Mouse (Mus musculus): ENCODE results near the gene Lrrc3. TPM values are rescaled to one million over a fixed set of nuclear protein-coding genes. Genes with fewer than 3 reads are reported as not detected.

Gene Lrrc3
- polyA plus RNA-seq, 1 experiment from 2014 or later, result 3.5 TPM

- H3K36me3 ChIP-seq (ENCODE audit: control insufficient read depth, insufficient read depth, low read length), result no peaks in the 10 kb centered on the region
- no peaks in the 10 kb centered on the region for H3K9me3 ChIP-seq (ENCODE audit: control insufficient read depth, low read length)
- 82% methylated on average over 5 of the region's 5 CpGs for WGBS
- no peaks in the 10 kb centered on the region for H3K27me3 ChIP-seq (ENCODE audit: control insufficient read depth, insufficient read depth, low read depth, low read length)
- H3K9ac ChIP-seq (ENCODE audit: low read length), result no peak overlapping the region
- H3K27ac ChIP-seq (ENCODE audit: low read length), result no peak overlapping the region
- no peak for ATAC-seq (ENCODE audit: low read depth)
- H3K4me2 ChIP-seq (ENCODE audit: low read depth, low read length), result no peak overlapping the region
- H3K4me1 ChIP-seq (replicated peaks; ENCODE audit: control insufficient read depth, insufficient read depth, low read length), result no peaks in the 10 kb centered on the region
- H3K4me3 ChIP-seq (ENCODE audit: low read length), result no peak overlapping the region
Measured at GRCm38 (mm10) chr10:77882553-77882952, 19.8 kb downstream of the Lrrc3 start.

- Histone ChIP-seq H3K27ac (ENCODE audit: low read length) (no peak overlapping the region), H3K4me3 (ENCODE audit: low read length) (no peak overlapping the region), H3K9ac (ENCODE audit: low read length) (no peak overlapping the region), H3K4me2 (ENCODE audit: low read depth, low read length) (no peak overlapping the region), H3K4me1 (replicated peaks; ENCODE audit: control insufficient read depth, insufficient read depth, low read length) (no peaks in the 10 kb centered on the region), H3K36me3 (ENCODE audit: control insufficient read depth, insufficient read depth, low read length) (no peaks in the 10 kb centered on the region), H3K27me3 (ENCODE audit: control insufficient read depth, insufficient read depth, low read depth, low read length) (no peaks in the 10 kb centered on the region), H3K9me3 (ENCODE audit: control insufficient read depth, low read length) (no peaks in the 10 kb centered on the region)
- WGBS, result 79% methylated on average over 3 of the region's 3 CpGs
- ATAC-seq (ENCODE audit: low read depth), result no peak
Measured at GRCm38 (mm10) chr10:77880305-77880704, 22.0 kb downstream of the Lrrc3 start.

- WGBS, result 59% methylated on average over 6 of the region's 6 CpGs
- H3K27me3 ChIP-seq (ENCODE audit: control insufficient read depth, insufficient read depth, low read depth, low read length), result no peaks in the 10 kb centered on the region
- ATAC-seq (ENCODE audit: low read depth), result no peak
- no peak overlapping the region for H3K27ac ChIP-seq (ENCODE audit: low read length)
- H3K4me2 ChIP-seq (ENCODE audit: low read depth, low read length), result no peak overlapping the region
- H3K4me3 ChIP-seq (ENCODE audit: low read length), result no peak overlapping the region
- H3K4me1 ChIP-seq (replicated peaks; ENCODE audit: control insufficient read depth, insufficient read depth, low read length), result 0 out of 2 replicates have a peak, but pooled peaks cover 2% of the 10 kb centered on the region
- no peaks in the 10 kb centered on the region for H3K36me3 ChIP-seq (ENCODE audit: control insufficient read depth, insufficient read depth, low read length)
- H3K9ac ChIP-seq (ENCODE audit: low read length), result no peak overlapping the region
- no peaks in the 10 kb centered on the region for H3K9me3 ChIP-seq (ENCODE audit: control insufficient read depth, low read length)
Measured at GRCm38 (mm10) chr10:77878985-77879384, 23.4 kb downstream of the Lrrc3 start.

DNA sequence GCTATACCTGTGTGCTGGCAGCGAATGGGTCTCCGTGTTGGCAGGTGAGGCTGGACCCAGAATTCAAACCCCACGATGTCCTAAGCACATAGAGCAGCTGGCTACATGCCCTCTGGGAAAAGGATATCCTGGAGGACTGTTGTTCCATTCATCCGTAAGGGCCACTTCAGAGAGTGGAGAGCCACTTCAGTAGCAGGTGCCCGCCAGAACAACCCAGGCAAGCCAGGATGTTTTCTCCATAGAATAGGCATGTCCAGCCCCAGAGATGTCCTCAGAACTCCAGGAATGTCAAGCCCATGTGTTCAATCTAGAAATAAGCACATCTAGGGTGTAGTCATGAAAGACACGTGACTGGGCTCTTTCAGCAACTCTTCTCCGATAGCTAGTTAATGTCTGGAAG is 32.7 kb downstream of the Lrrc3 start:
- WGBS, result 57% methylated on average over 7 of the region's 7 CpGs
- H3K4me1 ChIP-seq (replicated peaks; ENCODE audit: control insufficient read depth, insufficient read depth, low read length), result no peaks in the 10 kb centered on the region; the same call in 1 of the 2 replicates
- no peaks in the 10 kb centered on the region for H3K36me3 ChIP-seq (ENCODE audit: control insufficient read depth, insufficient read depth, low read length)
- no peak overlapping the region for H3K4me3 ChIP-seq (ENCODE audit: low read length)
- peak; percentile 89 for ATAC-seq (ENCODE audit: low read depth)
- no peaks in the 10 kb centered on the region for H3K27me3 ChIP-seq (ENCODE audit: control insufficient read depth, insufficient read depth, low read depth, low read length)
- no peak overlapping the region for H3K9ac ChIP-seq (ENCODE audit: low read length)
- H3K9me3 ChIP-seq (ENCODE audit: control insufficient read depth, low read length), result no peaks in the 10 kb centered on the region
- no peak overlapping the region for H3K4me2 ChIP-seq (ENCODE audit: low read depth, low read length)
- H3K27ac ChIP-seq (ENCODE audit: low read length), result no peak overlapping the region

DNA sequence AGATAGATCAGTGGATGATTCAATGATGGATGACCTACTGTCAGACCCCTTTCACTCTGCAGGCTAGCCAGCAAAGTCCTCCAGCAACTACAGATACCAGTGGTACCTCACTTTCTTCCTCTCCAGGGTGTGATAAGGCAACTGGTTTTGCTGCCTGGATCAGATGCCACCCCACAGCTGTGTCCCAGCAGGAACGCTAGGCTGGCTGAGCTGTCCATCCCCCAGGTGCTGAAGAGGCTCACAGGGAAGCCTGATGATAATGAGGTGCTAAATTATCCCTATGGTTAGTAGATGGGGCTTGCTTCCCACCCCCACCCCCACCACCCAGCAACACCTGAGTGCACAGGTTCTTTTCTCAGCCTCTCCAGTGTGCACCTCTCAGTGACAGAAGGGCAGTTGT is 34.8 kb downstream of the Lrrc3 start:
- Histone ChIP-seq H3K4me2 (ENCODE audit: low read depth, low read length) (no peak overlapping the region), H3K4me3 (ENCODE audit: low read length) (no peak overlapping the region), H3K27me3 (ENCODE audit: control insufficient read depth, insufficient read depth, low read depth, low read length) (no peaks in the 10 kb centered on the region), H3K4me1 (replicated peaks; ENCODE audit: control insufficient read depth, insufficient read depth, low read length) (no peaks in the 10 kb centered on the region; the same call in 1 of the 2 replicates), H3K27ac (ENCODE audit: low read length) (no peak overlapping the region), H3K9ac (ENCODE audit: low read length) (no peak overlapping the region), H3K9me3 (ENCODE audit: control insufficient read depth, low read length) (no peaks in the 10 kb centered on the region), H3K36me3 (ENCODE audit: control insufficient read depth, insufficient read depth, low read length) (no peaks in the 10 kb centered on the region)
- no peak for ATAC-seq (ENCODE audit: low read depth)
- 7% methylated on average over 1 of the region's 1 CpGs for WGBS

GRCm38 (mm10) chr10:77864762-77865143 is 37.6 kb downstream of the Lrrc3 start:
- Histone ChIP-seq H3K4me3 (ENCODE audit: low read length) (no peak overlapping the region; the same call in 1 of the 2 replicates), H3K4me1 (replicated peaks; ENCODE audit: control insufficient read depth, insufficient read depth, low read length) (no peaks in the 10 kb centered on the region), H3K27me3 (ENCODE audit: control insufficient read depth, insufficient read depth, low read depth, low read length) (no peaks in the 10 kb centered on the region), H3K4me2 (ENCODE audit: low read depth, low read length) (peak overlapping the region; percentile 33; the same call in 1 of the 2 replicates), H3K9me3 (ENCODE audit: control insufficient read depth, low read length) (no peaks in the 10 kb centered on the region), H3K27ac (ENCODE audit: low read length) (no peak overlapping the region), H3K36me3 (ENCODE audit: control insufficient read depth, insufficient read depth, low read length) (no peaks in the 10 kb centered on the region), H3K9ac (ENCODE audit: low read length) (no peak overlapping the region)
- 30% methylated on average over 11 of the region's 11 CpGs for WGBS
- ATAC-seq (ENCODE audit: low read depth), result no peak

DNA sequence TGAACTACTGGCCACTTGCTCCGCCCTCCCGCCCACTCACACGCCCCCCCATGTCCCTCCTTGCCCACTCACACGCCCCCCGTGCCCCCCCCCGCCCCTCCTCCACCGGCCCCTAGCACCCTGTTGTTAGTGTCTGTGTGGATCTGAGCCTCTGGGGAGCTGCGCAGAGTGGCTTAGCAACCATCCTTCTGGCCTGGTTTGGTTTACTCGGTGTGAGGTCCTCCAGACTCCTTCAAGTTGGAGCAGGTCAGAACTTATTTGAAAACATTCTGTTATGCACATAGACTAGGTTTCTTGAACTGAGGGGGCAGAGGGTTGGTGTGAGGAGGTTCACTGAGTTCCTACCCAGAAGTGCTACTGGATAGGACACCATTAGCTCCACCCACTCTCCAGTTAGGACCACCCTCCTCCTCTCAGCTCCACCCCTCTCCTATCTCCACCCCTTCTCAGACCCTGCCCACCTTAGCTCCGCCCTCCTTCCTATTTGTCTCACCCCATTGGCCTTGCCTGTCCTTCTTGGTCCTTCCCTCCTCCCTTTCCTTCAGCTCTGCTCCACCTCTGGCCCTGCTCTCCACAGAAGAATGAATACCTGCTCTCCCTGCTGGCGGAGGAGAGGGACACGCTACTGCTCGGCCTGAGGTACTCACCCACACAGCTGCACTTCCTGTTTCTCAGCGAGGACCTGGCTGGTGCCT is 38.1 kb downstream of the Lrrc3 start:
- Histone ChIP-seq H3K27me3 (ENCODE audit: control insufficient read depth, insufficient read depth, low read depth, low read length) (no peaks in the 10 kb centered on the region), H3K4me1 (replicated peaks; ENCODE audit: control insufficient read depth, insufficient read depth, low read length) (no peaks in the 10 kb centered on the region), H3K4me2 (ENCODE audit: low read depth, low read length) (peak overlapping the region; percentile 33; the same call in 1 of the 2 replicates), H3K36me3 (ENCODE audit: control insufficient read depth, insufficient read depth, low read length) (no peaks in the 10 kb centered on the region), H3K9ac (ENCODE audit: low read length) (no peak overlapping the region), H3K9me3 (ENCODE audit: control insufficient read depth, low read length) (no peaks in the 10 kb centered on the region), H3K4me3 (ENCODE audit: low read length) (no peak overlapping the region; the same call in 1 of the 2 replicates), H3K27ac (ENCODE audit: low read length) (no peak overlapping the region)
- WGBS, result 24% methylated on average over 14 of the region's 14 CpGs
- peak; percentile 86 for ATAC-seq (ENCODE audit: low read depth)

DNA sequence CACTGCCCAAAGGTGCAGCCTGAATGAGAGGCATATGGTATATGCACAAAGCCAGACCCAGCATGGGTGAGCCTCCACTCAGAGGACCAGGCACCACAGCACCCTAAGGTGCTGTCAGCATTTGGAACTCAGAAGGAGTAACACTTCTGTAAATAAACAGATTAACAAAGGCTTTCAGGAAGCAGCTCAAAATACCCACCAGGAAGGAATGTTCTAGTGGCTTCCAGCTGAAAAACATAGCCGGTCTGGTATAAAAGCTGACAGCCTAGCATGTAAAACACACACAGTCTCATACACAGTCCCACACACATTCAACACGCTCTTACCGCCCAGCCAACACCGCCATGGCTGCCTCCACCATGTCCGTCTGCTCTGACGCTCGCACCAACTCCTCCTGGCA is 40.7 kb downstream of the Lrrc3 start, which contains the start of gene Gm3285:
Gene Gm3285 (plus strand): TSS at position 301 of the 400 bp plus-strand sequence.
- no peak within 1 kb of the TSS for H3K4me2 ChIP-seq (ENCODE audit: low read depth, low read length)
- no peaks in the 10 kb centered on the region for H3K9me3 ChIP-seq (ENCODE audit: control insufficient read depth, low read length)
- H3K27ac ChIP-seq (ENCODE audit: low read length), result no peak within 1 kb of the TSS
- H3K9ac ChIP-seq (ENCODE audit: low read length), result no peak within 1 kb of the TSS
- no peaks in the 10 kb centered on the region for H3K27me3 ChIP-seq (ENCODE audit: control insufficient read depth, insufficient read depth, low read depth, low read length)
- H3K36me3 ChIP-seq (ENCODE audit: control insufficient read depth, insufficient read depth, low read length), result no peaks in the 10 kb centered on the region
- 37% methylated on average over 7 of the region's 7 CpGs for WGBS
- H3K4me1 ChIP-seq (replicated peaks; ENCODE audit: control insufficient read depth, insufficient read depth, low read length), result no peaks in the 10 kb centered on the region
- no peak within 1 kb of the TSS for H3K4me3 ChIP-seq (ENCODE audit: low read length)
- no peak for ATAC-seq (ENCODE audit: low read depth)

DNA sequence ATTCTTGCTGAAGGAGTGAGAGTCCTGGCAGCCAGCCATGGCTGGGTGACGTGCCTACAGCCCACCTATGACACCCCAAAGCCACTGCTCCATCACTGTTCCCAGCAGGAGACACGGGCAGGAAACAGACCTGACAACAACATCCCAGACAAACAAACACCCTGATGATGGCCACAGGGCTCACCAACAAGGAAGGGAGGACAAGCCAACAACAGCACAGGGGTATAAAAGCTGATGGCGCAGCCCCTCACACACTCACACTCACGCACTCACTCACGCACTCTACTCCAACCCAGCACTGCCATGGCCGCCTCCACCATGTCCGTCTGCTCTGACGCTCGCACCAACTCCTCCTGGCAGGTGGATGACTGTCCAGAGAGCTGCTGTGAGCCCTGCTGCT is 49.8 kb downstream of the Lrrc3 start, which contains the start of gene Gm10318:
Gene Gm10318 (plus strand): TSS at position 301 of the 400 bp plus-strand sequence.
- no peak within 1 kb of the TSS for H3K27ac ChIP-seq (ENCODE audit: low read length)
- no peak within 1 kb of the TSS for H3K4me3 ChIP-seq (ENCODE audit: low read length)
- no peaks in the 10 kb centered on the region for H3K4me1 ChIP-seq (replicated peaks; ENCODE audit: control insufficient read depth, insufficient read depth, low read length)
- no peak within 1 kb of the TSS for H3K9ac ChIP-seq (ENCODE audit: low read length)
- no peaks in the 10 kb centered on the region for H3K9me3 ChIP-seq (ENCODE audit: control insufficient read depth, low read length)
- no peaks in the 10 kb centered on the region for H3K36me3 ChIP-seq (ENCODE audit: control insufficient read depth, insufficient read depth, low read length)
- 52% methylated on average over 9 of the region's 9 CpGs for WGBS
- H3K27me3 ChIP-seq (ENCODE audit: control insufficient read depth, insufficient read depth, low read depth, low read length), result no peaks in the 10 kb centered on the region; the same call in 1 of the 2 replicates
- no peak within 1 kb of the TSS for H3K4me2 ChIP-seq (ENCODE audit: low read depth, low read length)
- no peak for ATAC-seq (ENCODE audit: low read depth)
